Mouse (Mus musculus): ENCODE measurements around the gene Kctd6.

- TF ChIP-seq CTCF (IDR thresholded peaks at IDR 0.05; ENCODE audit: borderline replicate concordance, extremely low read depth, insufficient read depth, insufficient read length) (no peak), POLR2A (IDR thresholded peaks at IDR 0.05; ENCODE audit: borderline replicate concordance, extremely low read depth, insufficient read depth, insufficient read length, poor library complexity, severe bottlenecking) (no peak)
Observed at GRCm38 (mm10) chr14:8258335-8258627, 44.3 kb downstream of the Kctd6 start.

Measured in brain, embryonic 14.5 days (tissue).